Mouse (Mus musculus): Measurements from ENCODE around the gene March7.

DNA sequence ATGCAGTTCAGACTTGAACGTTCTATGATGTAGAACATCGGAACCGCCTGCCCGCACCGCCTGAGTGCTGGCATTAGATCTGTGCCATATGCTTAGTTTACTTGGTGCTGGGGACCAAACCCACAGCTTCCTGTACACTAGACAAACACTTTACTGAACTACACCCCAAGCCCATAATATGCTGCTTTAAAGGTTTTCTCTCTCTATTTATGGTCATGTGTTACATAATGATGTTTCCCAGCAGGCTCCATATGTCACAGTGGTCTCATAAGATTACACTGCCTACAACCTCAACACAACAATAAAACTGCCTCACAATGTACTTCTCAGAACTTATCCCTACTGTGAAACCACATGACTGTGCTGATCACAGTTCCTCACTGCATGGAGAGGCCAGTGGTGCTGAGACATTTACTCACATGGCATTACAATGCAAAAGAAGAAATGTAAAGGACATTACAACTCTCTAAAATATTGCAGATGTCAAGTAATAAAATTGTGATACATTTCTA is 9.6 kb upstream of the March7 start:
- TF ChIP-seq POLR2A (IDR thresholded peaks at IDR 0.05; ENCODE audit: low read depth, low read length) = no peak
- no peak for TF ChIP-seq CTCF (conservative IDR thresholded peaks at IDR 0.05; ENCODE audit: insufficient read depth, insufficient read length, low read depth, low read length)
